Mouse (Mus musculus) CD4-positive, CD25-positive, alpha-beta regulatory T cell, adult 2 months (primary cell): ENCODE data around the gene Shank2.

ENCODE experiments used
- DNase-seq: peaks from one replicate; pipeline ENCODE4 v3.0.0-alpha.2; 2012; ENCODE audit warnings: low read depth, low spot score

The Shank2 gene

GRCm38 (mm10) chr7:144470545-144471059, 468.9 kb downstream of the Shank2 start, which contains the start of gene Cttn:
Cttn (minus strand) TSS chr7:144471009.
- peak; percentile 32 for DNase-seq

- DNase-seq = no peak
These were observed 469.4 kb downstream of the Shank2 start for GRCm38 (mm10) chr7:144471103-144471502.

GRCm38 (mm10) chr7:144473486-144473885, 471.8 kb downstream of the Shank2 start:
- DNase-seq = no peak
